Mouse (Mus musculus): ENCODE results near the gene Tubb4a.

DNA sequence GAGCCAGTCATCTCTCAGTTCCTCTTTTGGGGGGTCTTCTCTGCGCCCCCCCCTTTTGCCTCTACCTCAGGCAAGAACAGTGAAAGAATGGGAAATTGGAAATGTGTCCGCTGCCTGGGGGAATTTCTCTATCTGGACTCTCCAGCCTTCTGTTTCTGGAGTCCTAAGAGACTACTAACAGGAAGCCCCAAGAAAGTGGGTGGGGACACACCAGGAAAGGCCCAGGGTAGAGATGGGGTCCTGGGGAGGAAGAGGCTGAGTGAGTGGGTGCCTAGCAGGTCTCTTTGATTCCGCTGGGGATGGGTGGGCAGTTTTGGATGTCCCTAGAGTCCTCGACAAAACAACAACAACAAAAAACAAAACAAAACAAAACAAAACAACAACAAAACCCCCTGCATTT is 16.9 kb upstream of the Tubb4a start:
- TF ChIP-seq GATA1 (IDR thresholded peaks at IDR 0.05; ENCODE audit: borderline replicate concordance, low read length), result no peak
- no peak for TF ChIP-seq FLI1 (IDR thresholded peaks at IDR 0.05; ENCODE audit: low read length)
